Mouse (Mus musculus) kidney, adult 2 months (tissue): ENCODE data around the gene Ncbp2.

Experiments
- CTCF ChIP-seq: fragments of 200-500 bp; conservative IDR thresholded peaks from 2 replicates; pipeline ENCODE4 v1.5.1; 2011; ENCODE audit warnings: low read depth, mild to moderate bottlenecking, control low read depth, low read length, moderate library complexity, mixed read lengths; ENCODE audit not compliant: insufficient read depth, insufficient read length
- POLR2A ChIP-seq: fragments of 200-500 bp; IDR thresholded peaks from one replicate; pipeline ENCODE4 v1.6.1; 2011; ENCODE audit warnings: low read depth, low read length, control low read depth

- TF ChIP-seq POLR2A (no peak), CTCF (no peak)
Observed at GRCm38 (mm10) chr16:31993946-31994345, 45.6 kb downstream of the Ncbp2 start.
